Mouse (Mus musculus) CD8-positive naive resting alpha-beta T cell, adult 57 days (primary cell): ENCODE results near the gene Scn1a. TPM values are rescaled to one million over a fixed set of nuclear protein-coding genes. Genes with fewer than 3 reads are reported as not detected.

ENCODE experiments used
- total RNA-seq: library from RNA; stranded (reverse); gene quantifications from one replicate; pipeline ENCODE4 v1.2.4, GENCODE M21; 2023

The Scn1a gene
- not detected for total RNA-seq

GRCm38 (mm10) chr2:66440711-66441110 lies at the start of gene Scn1a:
Gene Scn1a (minus strand): TSS chr2:66440840.

DNA sequence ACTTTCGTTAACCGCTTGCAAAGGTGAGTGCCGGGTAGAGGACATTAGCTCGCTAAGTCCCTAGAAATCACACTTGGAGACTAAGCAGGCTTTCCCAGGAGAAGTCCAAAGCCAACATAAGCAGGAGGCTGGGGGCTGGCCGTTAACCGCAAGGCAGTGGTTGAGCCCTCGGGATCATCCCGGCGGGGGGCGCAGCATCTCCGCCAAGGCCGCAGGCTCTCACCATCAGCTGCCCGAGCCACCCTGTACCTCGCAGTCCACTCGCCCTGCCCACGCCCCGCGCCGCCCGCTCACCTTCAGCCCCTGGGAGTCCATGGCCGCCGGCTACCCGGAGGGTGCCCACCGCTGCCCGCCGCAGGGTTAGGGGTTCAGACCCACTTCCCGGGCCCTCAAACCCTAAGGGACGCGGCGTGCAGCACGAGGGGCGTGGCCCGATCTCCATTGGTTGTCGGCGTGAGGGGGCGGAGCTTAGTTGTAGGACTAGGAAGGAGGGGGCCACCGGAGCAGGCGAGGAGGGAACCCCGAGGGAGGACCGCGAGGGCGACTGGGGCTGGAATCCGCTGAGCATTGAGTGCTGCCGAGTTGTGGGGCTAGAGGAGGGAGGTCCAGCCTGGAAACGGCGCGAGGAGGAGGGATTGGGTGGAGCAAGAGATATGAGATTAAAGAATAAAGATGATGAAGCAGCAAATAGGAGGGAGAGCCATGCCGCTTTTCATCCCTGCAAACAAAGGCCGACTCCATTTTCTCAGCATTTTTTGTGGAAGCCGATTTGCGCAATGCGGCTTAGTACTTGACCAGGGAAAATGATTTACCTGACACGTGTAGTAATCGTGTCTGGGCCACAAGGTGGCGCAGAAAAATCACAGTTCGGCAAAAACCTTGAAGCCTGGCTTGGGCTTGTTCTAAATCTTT lies 184.2 kb downstream of the Scn1a start, which contains the start of gene Ttc21b:
Gene Ttc21b (minus strand): TSS at position 398 of the 912 bp plus-strand sequence.

Other genes with a start within 250 kb of the Scn1a start
- gene Ttc21b, start 184.2 kb downstream of the Scn1a start, total RNA-seq: 3.5 TPM
- gene Scn9a, start 194.1 kb upstream of the Scn1a start, total RNA-seq: not detected